Mouse (Mus musculus): Measurements from ENCODE around the gene Fnbp1.
A peak's percentile ranks its signal among the peaks of the same experiment; 100 is the strongest.

Gene Fnbp1

GRCm38 (mm10) chr2:31150762-31151161, 9.0 kb upstream of the Fnbp1 start:
- DNase-seq (ENCODE audit: low spot score): peak; percentile 36

- DNase-seq (ENCODE audit: low spot score): no peak
Measured at GRCm38 (mm10) chr2:31147054-31147453, 5.2 kb upstream of the Fnbp1 start.

GRCm38 (mm10) chr2:31144901-31145300, 3.1 kb upstream of the Fnbp1 start:
- no peak for DNase-seq (ENCODE audit: low spot score)

- DNase-seq (ENCODE audit: low spot score): no peak
Measured at GRCm38 (mm10) chr2:31143768-31144695, 2.2 kb upstream of the Fnbp1 start.

- DNase-seq (ENCODE audit: low spot score): no peak
Measured at GRCm38 (mm10) chr2:31143326-31143725, 1.5 kb upstream of the Fnbp1 start.

- DNase-seq (ENCODE audit: low spot score): no peak
Measured at GRCm38 (mm10) chr2:31142505-31142904, 697 bp upstream of the Fnbp1 start.

GRCm38 (mm10) chr2:31141074-31141866, 538 bp downstream of the Fnbp1 start:
- DNase-seq (ENCODE audit: low spot score): peak; percentile 44

GRCm38 (mm10) chr2:31140772-31141073, 1.1 kb downstream of the Fnbp1 start:
- DNase-seq (ENCODE audit: low spot score): no peak

- no peak for DNase-seq (ENCODE audit: low spot score)
Measured at GRCm38 (mm10) chr2:31139991-31140771, 1.6 kb downstream of the Fnbp1 start.

GRCm38 (mm10) chr2:31139174-31139632, 2.6 kb downstream of the Fnbp1 start:
- DNase-seq (ENCODE audit: low spot score): no peak

- no peak for DNase-seq (ENCODE audit: low spot score)
Measured at GRCm38 (mm10) chr2:31137018-31137590, 4.7 kb downstream of the Fnbp1 start.

- no peak for DNase-seq (ENCODE audit: low spot score)
Measured at GRCm38 (mm10) chr2:31136338-31136737, 5.5 kb downstream of the Fnbp1 start.

GRCm38 (mm10) chr2:31135512-31135931, 6.3 kb downstream of the Fnbp1 start:
- no peak for DNase-seq (ENCODE audit: low spot score)

GRCm38 (mm10) chr2:31133981-31134380, 7.8 kb downstream of the Fnbp1 start:
- no peak for DNase-seq (ENCODE audit: low spot score)

- no peak for DNase-seq (ENCODE audit: low spot score)
Measured at GRCm38 (mm10) chr2:31132682-31133081, 9.1 kb downstream of the Fnbp1 start.

- DNase-seq (ENCODE audit: low spot score): no peak
Measured at GRCm38 (mm10) chr2:31130815-31131299, 11.0 kb downstream of the Fnbp1 start.

- DNase-seq (ENCODE audit: low spot score): no peak
Measured at GRCm38 (mm10) chr2:31129742-31130518, 11.9 kb downstream of the Fnbp1 start.

- DNase-seq (ENCODE audit: low spot score): no peak
Measured at GRCm38 (mm10) chr2:31127899-31128298, 13.9 kb downstream of the Fnbp1 start.

GRCm38 (mm10) chr2:31127219-31127618, 14.6 kb downstream of the Fnbp1 start:
- DNase-seq (ENCODE audit: low spot score): no peak

- no peak for DNase-seq (ENCODE audit: low spot score)
Measured at GRCm38 (mm10) chr2:31126048-31126447, 15.8 kb downstream of the Fnbp1 start.

GRCm38 (mm10) chr2:31125156-31125555, 16.7 kb downstream of the Fnbp1 start:
- no peak for DNase-seq (ENCODE audit: low spot score)
